Mouse (Mus musculus) liver, embryonic 15.5 days (tissue): ENCODE data around the gene Tbcd. TPM values are rescaled to one million over a fixed set of nuclear protein-coding genes. Genes with fewer than 3 reads are reported as not detected.

Source experiments
- ATAC-seq: fragments of 200-750 bp; cut with Nextera tagmentation; 2 replicates; pipeline ENCODE4 v1.8.0; 2017; ENCODE audit warnings: moderate number of reproducible peaks, mild to moderate bottlenecking, moderate library complexity; ENCODE audit not compliant: insufficient read depth
- H3K27ac ChIP-seq: fragments of 300-500 bp; sonication (generic); replicated peaks from 2 replicates; pipeline ENCODE4 v1.5.1; 2015; ENCODE audit warnings: mild to moderate bottlenecking, inconsistent platforms
- H3K27me3 ChIP-seq: fragments of 300-500 bp; sonication (generic); 2 replicates; pipeline ENCODE4 v1.6.1; 2015; ENCODE audit warnings: mild to moderate bottlenecking, inconsistent platforms
- H3K36me3 ChIP-seq: fragments of 300-500 bp; sonication (generic); replicated peaks from 2 replicates; pipeline ENCODE4 v1.6.1; 2015; ENCODE audit warnings: moderate library complexity, mild to moderate bottlenecking, inconsistent platforms
- H3K4me1 ChIP-seq: fragments of 300-500 bp; sonication (generic); replicated peaks from 2 replicates; pipeline ENCODE4 v1.6.1; 2015; ENCODE audit warnings: inconsistent platforms
- H3K4me2 ChIP-seq: fragments of 300-500 bp; sonication (generic); 2 replicates; pipeline ENCODE4 v1.6.1; 2015; ENCODE audit warnings: moderate library complexity, mild to moderate bottlenecking, inconsistent platforms
- H3K4me3 ChIP-seq: fragments of 300-500 bp; sonication (generic); replicated peaks from 2 replicates; pipeline ENCODE4 v1.5.1; 2015; ENCODE audit warnings: mild to moderate bottlenecking, inconsistent platforms
- H3K9ac ChIP-seq: fragments of 300-500 bp; sonication (generic); 2 replicates; pipeline ENCODE4 v1.6.1; 2015; ENCODE audit warnings: moderate library complexity, mild to moderate bottlenecking, inconsistent platforms
- H3K9me3 ChIP-seq: fragments of 300-500 bp; sonication (generic); replicated peaks from 2 replicates; pipeline ENCODE4 v1.6.1; 2016; ENCODE audit warnings: inconsistent platforms
- WGBS: fragments of 180-500 bp; shearing (Covaris S2); methylation state at CpG from one replicate; pipeline ENCODE4 v1.1.7; 2015; ENCODE audit warnings: mixed read lengths; ENCODE audit not compliant: insufficient replicate concordance; 5-methylcytosine and 5-hydroxymethylcytosine counted together
- polyA plus RNA-seq: library from polyadenylated mRNA; unstranded; fragments of >200 nt; fragmentation: Nextera tagmentation; extraction: Ambion mirVana; gene quantifications from 2 replicates; pipeline ENCODE4 v1.2.1, GENCODE M21; 2015

The Tbcd gene
- polyA plus RNA-seq, 1 experiment from 2014 or later = 20.2 TPM

DNA sequence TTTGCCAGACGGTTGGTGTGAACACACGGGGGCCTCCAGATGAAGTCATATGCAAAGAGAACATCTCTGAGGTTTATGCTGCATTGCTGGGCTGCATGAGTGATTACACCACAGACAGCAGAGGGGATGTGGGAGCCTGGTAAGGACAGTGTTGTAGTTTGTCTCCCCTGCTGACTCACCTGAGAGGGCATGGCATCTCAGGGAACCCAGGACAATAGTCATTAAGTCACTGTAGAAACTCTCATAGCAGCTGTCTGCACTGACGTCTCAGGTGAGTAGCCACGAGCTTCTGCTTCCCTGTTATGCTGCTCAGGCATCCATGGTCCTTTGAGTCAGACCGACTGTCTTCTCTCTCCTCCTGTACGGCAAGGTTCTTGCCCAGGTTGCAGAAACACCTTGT, 145.5 kb downstream of the Tbcd start:
- Histone ChIP-seq H3K27ac (no peak overlapping the region), H3K9ac (no peak overlapping the region), H3K4me2 (no peak overlapping the region), H3K9me3 (no peaks in the 10 kb centered on the region), H3K27me3 (no peaks in the 10 kb centered on the region), H3K36me3 (peaks cover 76% of the 10 kb centered on the region), H3K4me3 (no peak overlapping the region), H3K4me1 (no peaks in the 10 kb centered on the region)
- 72% methylated on average over 6 of the region's 6 CpGs for WGBS
- ATAC-seq = no peak

DNA sequence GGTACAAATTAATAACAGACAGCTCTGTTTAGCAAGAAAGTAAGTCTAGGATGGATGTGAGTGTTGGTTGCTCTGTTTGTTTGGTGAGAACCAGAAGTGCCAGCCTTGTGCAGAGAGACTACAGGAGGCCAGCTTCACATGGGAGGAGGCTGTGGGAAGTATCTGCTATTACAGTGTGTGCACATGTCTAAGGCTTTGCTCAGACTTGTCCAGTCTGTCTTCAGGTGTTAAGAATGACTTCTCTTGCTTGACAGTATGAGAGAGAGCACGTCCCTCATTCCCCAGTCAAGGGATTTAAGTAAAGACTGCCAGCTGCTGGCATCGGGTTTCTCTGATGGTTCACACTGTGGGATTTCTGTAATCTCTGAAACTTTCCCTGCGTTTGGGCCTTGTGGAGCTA, 149.7 kb downstream of the Tbcd start:
- Histone ChIP-seq H3K4me2 (no peak overlapping the region), H3K4me1 (no peaks in the 10 kb centered on the region), H3K9me3 (no peaks in the 10 kb centered on the region), H3K27ac (no peak overlapping the region), H3K4me3 (no peak overlapping the region), H3K27me3 (no peaks in the 10 kb centered on the region), H3K9ac (no peak overlapping the region), H3K36me3 (peaks cover 89% of the 10 kb centered on the region)
- 85% methylated on average over 3 of the region's 3 CpGs for WGBS
- ATAC-seq = no peak

DNA sequence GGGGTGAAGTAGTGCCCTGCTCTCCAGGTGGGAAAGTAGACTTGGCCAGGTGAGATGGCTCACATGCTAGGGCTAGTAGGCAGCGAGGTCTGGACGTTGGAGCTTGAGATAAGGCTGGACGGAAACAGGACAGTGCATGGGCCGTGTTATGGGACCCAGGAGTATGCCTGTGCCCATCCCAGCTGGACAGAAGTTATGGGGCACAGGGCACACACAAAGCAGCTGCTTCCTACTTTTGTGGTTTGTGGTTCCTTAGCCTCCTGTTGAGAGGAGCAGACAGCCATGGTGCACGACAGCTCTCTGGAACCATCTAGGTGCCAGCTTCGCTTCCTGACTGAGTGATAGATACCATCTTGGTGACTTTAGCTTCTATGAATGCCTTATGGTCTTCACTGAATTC, 153.9 kb downstream of the Tbcd start:
- no peaks in the 10 kb centered on the region for H3K4me1 ChIP-seq
- no peaks in the 10 kb centered on the region for H3K27me3 ChIP-seq
- H3K4me2 ChIP-seq = no peak overlapping the region
- no peak overlapping the region for H3K27ac ChIP-seq
- 55% methylated on average over 6 of the region's 6 CpGs for WGBS
- H3K4me3 ChIP-seq = no peak overlapping the region
- no peaks in the 10 kb centered on the region for H3K9me3 ChIP-seq
- H3K9ac ChIP-seq = no peak overlapping the region
- peaks cover 84% of the 10 kb centered on the region for H3K36me3 ChIP-seq
- no peak for ATAC-seq

DNA sequence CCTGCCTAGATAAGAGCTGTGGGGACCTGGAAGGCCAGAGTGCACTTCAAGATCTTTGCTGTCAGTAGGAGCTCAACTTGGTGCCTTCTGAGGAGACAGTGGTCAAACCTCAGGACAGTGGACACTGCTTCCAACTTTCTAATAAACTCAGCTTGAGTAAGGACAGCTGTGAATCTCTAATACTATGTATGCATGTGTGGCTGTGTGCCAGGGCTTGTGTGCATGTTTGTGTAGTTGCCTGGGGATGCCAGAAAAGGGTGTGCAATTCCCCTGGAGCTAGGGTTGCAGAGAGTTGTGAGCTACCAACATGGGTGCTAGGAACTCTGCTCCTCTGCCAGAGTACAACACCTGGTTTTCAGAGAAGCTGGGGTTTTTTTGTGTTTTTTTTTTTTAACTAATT, 159.2 kb downstream of the Tbcd start:
- Histone ChIP-seq H3K4me1 (no peaks in the 10 kb centered on the region), H3K36me3 (peaks cover 65% of the 10 kb centered on the region), H3K4me2 (no peak overlapping the region), H3K27ac (no peak overlapping the region), H3K27me3 (no peaks in the 10 kb centered on the region), H3K9me3 (no peaks in the 10 kb centered on the region), H3K4me3 (no peak overlapping the region), H3K9ac (no peak overlapping the region)
- no peak for ATAC-seq

DNA sequence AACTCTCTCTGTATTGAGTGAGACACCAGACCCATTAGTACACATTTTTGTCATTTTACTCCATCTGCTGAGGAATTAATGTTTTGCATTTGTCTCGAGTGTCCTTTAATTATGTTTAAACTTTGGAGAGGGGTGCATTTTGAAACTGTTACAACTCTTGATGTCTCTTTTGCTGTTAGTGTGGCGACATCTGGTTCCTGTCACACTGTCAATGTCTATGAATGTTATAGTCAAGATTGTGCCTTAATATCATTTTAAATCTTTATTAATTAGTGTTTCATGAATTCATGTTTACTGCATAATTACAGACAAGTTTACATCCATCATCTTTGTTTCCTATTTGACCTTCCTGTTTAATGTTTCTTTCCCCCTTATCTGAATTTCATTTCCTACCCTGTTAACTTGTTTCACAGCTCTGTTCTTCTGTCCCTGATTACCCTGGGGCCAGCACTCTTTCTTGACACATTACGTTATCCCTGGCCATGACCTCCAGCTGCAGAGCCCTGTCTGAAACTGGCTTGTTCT, 164.3 kb downstream of the Tbcd start:
- no peak overlapping the region for H3K4me2 ChIP-seq
- no peaks in the 10 kb centered on the region for H3K27me3 ChIP-seq
- peaks cover 72% of the 10 kb centered on the region for H3K36me3 ChIP-seq
- H3K9me3 ChIP-seq = no peaks in the 10 kb centered on the region
- WGBS = 71% methylated on average over 3 of the region's 3 CpGs
- ATAC-seq = no peak
- H3K4me1 ChIP-seq = no peaks in the 10 kb centered on the region
- no peak overlapping the region for H3K27ac ChIP-seq
- no peak overlapping the region for H3K9ac ChIP-seq
- no peak overlapping the region for H3K4me3 ChIP-seq

DNA sequence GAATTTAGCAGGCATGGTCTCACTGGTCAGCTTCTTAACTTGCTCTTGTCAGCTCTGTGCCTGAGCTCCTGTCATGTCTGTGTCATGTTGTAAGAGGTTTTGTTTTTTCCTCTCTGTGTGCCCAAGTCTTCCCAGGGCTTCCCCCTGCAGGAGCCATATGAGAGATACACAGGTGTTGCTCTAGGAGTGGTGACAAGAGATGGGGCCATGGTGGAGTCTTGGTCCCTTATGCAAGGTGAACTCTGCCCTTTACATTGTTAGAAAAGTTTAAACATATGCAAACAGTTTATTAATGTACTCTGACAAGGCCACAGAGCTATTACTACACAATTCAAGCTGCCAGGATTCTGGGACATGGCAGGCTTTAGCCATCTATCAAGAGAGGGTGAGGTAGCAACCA, 164.8 kb downstream of the Tbcd start:
- Histone ChIP-seq H3K27me3 (no peaks in the 10 kb centered on the region), H3K4me1 (no peaks in the 10 kb centered on the region), H3K4me2 (no peak overlapping the region), H3K9me3 (no peaks in the 10 kb centered on the region), H3K36me3 (peaks cover 67% of the 10 kb centered on the region), H3K9ac (no peak overlapping the region), H3K4me3 (no peak overlapping the region), H3K27ac (no peak overlapping the region)
- no peak; the same call in 1 of the 2 replicates for ATAC-seq

DNA sequence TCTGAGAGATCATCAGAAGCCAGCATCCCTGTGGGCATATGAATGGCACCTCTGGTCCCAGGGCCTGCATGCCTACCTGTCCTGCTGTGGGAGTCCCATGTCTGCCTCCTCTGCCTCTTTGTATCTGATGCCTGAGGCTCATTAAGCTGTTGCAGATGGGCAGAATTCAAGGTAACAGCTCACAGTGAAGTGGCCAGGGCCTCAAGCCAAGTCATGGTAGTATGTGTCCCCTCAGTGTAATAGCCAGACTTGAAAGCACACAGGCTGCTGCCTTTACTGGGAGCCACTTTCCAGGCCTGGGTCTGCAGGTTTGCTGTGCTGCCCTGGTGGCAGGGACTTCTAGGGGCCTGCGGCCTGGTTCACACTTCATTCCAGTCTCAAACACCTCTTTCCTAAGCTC, 165.6 kb downstream of the Tbcd start:
- no peak for ATAC-seq
- H3K27me3 ChIP-seq = no peaks in the 10 kb centered on the region
- H3K4me1 ChIP-seq = no peaks in the 10 kb centered on the region
- no peak overlapping the region for H3K4me3 ChIP-seq
- peaks cover 68% of the 10 kb centered on the region for H3K36me3 ChIP-seq
- H3K9me3 ChIP-seq = no peaks in the 10 kb centered on the region
- no peak overlapping the region for H3K27ac ChIP-seq
- H3K9ac ChIP-seq = no peak overlapping the region
- H3K4me2 ChIP-seq = no peak overlapping the region
- 85% methylated on average over 1 of the region's 1 CpGs for WGBS

DNA sequence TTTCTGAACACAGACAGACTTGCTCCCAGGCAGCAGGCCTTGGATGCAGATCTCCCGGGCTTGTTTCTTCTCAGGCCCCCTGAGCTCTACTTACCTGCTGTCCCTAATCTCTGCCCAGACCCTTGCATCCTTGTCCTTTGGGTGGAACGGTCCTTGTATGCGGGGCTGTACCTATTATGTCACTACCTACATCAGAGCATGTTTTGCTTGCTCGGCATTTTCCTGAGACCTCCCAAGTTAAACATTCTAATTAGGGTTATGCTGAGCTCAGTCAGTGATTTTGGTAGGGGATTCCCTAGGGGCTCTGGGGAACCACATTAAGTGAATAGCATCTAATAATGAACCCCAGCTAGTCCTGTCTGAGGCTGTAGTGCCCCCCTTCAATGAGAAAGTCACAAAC, 173.3 kb downstream of the Tbcd start:
- Histone ChIP-seq H3K9me3 (no peaks in the 10 kb centered on the region), H3K9ac (no peak overlapping the region), H3K36me3 (peaks cover 13% of the 10 kb centered on the region; the same call in 1 of the 2 replicates), H3K4me3 (no peak overlapping the region), H3K4me2 (no peak overlapping the region), H3K4me1 (no peaks in the 10 kb centered on the region), H3K27ac (no peak overlapping the region), H3K27me3 (no peaks in the 10 kb centered on the region)
- no peak for ATAC-seq
- WGBS = 67% methylated on average over 4 of the region's 4 CpGs

DNA sequence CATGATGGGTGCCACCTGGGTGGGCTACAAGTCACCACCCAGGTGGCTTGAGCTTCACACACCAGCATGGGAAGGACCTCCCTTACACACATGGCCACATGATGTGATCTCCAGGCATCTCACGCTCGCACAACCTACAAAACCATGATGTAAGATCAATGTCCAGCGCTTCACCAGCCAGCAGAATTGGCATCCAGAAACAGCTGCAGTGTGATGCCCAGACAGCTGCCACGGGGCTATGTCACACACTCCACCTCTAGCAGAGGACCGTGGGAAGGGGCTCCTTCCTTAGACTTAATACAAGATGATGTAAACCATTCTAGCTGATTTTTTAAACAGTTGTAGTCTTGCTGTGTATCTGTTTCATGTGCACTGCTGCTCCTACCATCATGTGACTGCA, 175.8 kb downstream of the Tbcd start:
- Histone ChIP-seq H3K9me3 (no peaks in the 10 kb centered on the region), H3K4me1 (no peaks in the 10 kb centered on the region), H3K27ac (no peak overlapping the region), H3K27me3 (no peaks in the 10 kb centered on the region), H3K4me3 (no peak overlapping the region), H3K9ac (no peak overlapping the region), H3K36me3 (no peaks in the 10 kb centered on the region), H3K4me2 (no peak overlapping the region)
- 73% methylated on average over 5 of the region's 5 CpGs for WGBS
- ATAC-seq = no peak

DNA sequence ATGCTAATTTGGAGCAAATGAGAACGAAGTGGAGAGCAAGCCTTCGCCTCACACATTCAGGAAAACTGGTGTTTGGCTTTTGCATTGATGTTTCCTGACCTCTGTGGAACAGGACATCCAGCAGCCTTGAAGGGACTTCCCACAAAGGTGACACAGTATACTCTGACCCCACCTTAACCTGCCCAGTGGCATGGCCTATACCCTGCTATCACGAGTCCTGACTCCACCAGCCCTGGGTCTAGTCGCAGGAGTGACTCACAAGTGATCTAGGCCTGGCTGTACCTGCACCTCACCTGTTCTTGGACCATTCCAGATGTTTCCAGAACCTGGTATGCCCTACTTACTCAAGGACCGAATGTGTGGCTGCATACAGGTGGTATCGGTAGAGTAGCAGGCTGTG, 177.8 kb downstream of the Tbcd start:
- Histone ChIP-seq H3K4me1 (no peaks in the 10 kb centered on the region), H3K27ac (no peak overlapping the region), H3K4me2 (no peak overlapping the region), H3K4me3 (no peak overlapping the region), H3K9me3 (no peaks in the 10 kb centered on the region), H3K27me3 (no peaks in the 10 kb centered on the region), H3K36me3 (no peaks in the 10 kb centered on the region), H3K9ac (no peak overlapping the region)
- no peak for ATAC-seq
- 82% methylated on average over 6 of the region's 6 CpGs for WGBS

DNA sequence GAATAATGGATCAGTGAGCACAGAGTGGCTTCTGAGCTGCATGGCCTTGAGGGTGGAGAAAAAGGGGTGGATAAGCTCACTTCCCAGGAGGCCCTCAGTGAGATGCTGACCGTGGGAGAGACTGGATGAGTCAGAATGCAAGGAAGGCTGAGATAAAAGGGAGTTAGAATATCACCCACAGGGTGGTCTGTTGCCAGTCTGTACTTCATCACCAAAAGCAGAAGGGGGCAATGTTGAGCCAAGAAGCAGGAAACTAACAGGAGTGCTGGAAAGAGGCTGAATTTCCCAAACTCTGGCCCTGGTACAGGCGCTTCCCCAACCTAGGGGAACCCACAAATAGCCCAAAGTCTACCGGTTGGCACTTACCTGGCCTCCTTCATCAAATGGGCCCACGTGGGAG, 178.7 kb downstream of the Tbcd start:
- no peaks in the 10 kb centered on the region for H3K4me1 ChIP-seq
- no peaks in the 10 kb centered on the region for H3K9me3 ChIP-seq
- 66% methylated on average over 4 of the region's 4 CpGs for WGBS
- H3K27ac ChIP-seq = no peak overlapping the region
- no peaks in the 10 kb centered on the region for H3K27me3 ChIP-seq
- no peak overlapping the region for H3K4me2 ChIP-seq
- H3K4me3 ChIP-seq = no peak overlapping the region
- no peak overlapping the region for H3K9ac ChIP-seq
- no peaks in the 10 kb centered on the region for H3K36me3 ChIP-seq
- ATAC-seq = no peak

DNA sequence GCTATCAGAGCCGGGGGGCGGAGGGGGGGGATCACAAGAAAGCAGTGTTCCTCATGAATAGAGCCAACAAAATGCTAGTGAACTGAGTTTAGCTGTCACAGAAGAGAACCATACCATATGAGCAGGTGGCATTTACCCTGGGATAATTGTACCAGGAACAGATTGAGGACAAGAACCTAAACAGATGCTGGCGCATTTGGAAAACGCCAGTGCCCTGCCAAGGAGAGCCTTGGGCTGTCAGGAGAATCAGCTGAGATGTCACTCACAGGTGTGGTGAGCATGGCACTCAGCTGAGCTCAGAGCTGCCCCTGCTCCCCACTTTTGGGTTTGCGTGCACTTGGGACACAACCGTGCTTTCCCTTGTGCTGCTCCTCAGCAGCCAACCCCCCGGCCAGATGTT, 179.7 kb downstream of the Tbcd start:
- Histone ChIP-seq H3K27ac (no peak overlapping the region), H3K27me3 (no peaks in the 10 kb centered on the region), H3K4me2 (no peak overlapping the region), H3K36me3 (no peaks in the 10 kb centered on the region), H3K9me3 (no peaks in the 10 kb centered on the region), H3K9ac (no peak overlapping the region), H3K4me1 (no peaks in the 10 kb centered on the region), H3K4me3 (no peak overlapping the region)
- ATAC-seq = no peak
- WGBS = 80% methylated on average over 7 of the region's 7 CpGs
